Mouse (Mus musculus): ENCODE measurements around the gene Myo1d. TPM values are rescaled to one million over a fixed set of nuclear protein-coding genes. Genes with fewer than 3 reads are reported as not detected.

Myo1d gene
- polyA plus RNA-seq, 1 experiment from 2014 or later, result 10.8 TPM

DNA sequence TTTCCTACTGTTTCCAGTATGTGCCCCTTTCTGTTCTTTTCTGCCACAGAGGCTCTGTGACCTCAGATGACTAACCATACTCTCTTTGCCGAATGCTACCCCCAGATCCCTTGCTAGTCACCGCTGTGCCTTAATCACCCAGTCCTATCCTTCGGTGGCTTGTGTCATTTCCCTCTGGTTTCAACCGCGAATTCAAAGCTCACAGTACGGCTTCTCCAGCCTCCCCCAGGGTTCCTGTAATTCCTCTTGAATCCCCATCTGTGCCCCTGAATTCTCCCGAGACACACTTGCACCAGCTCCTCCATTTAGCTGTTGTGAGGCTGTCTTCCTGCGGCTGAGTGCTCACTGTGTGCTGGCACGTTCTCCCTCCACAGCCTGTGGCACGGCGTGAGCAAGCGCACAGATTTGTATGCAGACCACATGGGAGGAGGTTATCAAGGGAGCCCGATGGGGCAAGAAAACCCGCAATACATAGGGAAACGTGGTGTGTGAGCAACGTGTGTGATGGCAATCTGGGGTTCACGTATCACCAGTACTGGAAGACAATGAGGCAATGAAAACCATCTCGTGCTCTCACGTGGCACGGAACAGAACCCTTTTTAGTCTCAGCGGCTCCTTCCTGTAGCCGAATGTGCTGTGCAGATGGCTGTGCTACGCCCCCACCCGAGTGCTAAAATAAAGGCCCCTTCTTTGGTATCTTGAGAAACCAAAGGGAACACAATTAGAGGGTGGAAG lies 177.0 kb downstream of the Myo1d start:
- H3K27me3 ChIP-seq (ENCODE audit: control insufficient read depth, insufficient read depth, low read length), result no peaks in the 10 kb centered on the region
- peak overlapping the region; percentile 78 for H3K4me2 ChIP-seq
- no peak for ATAC-seq (replicated peaks; ENCODE audit: insufficient number of reproducible peaks, low FRiP score, low TSS enrichment)
- H3K4me3 ChIP-seq (ENCODE audit: low read depth, low read length), result peak overlapping the region; percentile 41
- peaks cover 8% of the 10 kb centered on the region for H3K4me1 ChIP-seq (ENCODE audit: control insufficient read depth, insufficient read depth, low read length)
- H3K27ac ChIP-seq (ENCODE audit: low read depth, low read length), result no peak overlapping the region
- peak overlapping the region; percentile 66 for H3K9ac ChIP-seq (ENCODE audit: low read depth, low read length)
- 5% methylated on average over 24 of the region's 24 CpGs for WGBS (ENCODE audit: insufficient replicate concordance)
- no peaks in the 10 kb centered on the region for H3K9me3 ChIP-seq (replicated peaks; ENCODE audit: control insufficient read depth, low read length)
- H3K36me3 ChIP-seq (ENCODE audit: control insufficient read depth, insufficient read depth, low read length), result no peaks in the 10 kb centered on the region

DNA sequence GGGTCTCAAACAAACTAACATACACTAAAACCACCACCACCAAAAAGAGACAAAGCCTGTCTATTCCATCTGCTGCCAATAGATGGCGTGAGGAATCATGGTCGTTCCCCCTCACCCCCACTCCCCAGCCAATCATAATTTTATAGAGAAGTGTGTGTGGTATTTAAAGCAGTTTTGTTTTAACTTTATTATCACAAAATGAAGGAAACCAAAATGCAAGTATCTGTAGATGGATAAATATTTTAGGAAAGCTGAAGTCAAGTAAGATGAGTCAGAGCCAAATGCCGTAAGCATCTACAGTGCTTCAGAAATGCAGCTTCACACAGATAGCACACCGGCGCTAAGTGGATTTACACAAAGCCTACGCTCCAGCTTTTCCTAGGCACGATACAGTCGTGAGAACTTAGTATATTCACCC lies 177.8 kb downstream of the Myo1d start:
- Histone ChIP-seq H3K9me3 (replicated peaks; ENCODE audit: control insufficient read depth, low read length) (no peaks in the 10 kb centered on the region), H3K27ac (ENCODE audit: low read depth, low read length) (no peak overlapping the region), H3K4me1 (ENCODE audit: control insufficient read depth, insufficient read depth, low read length) (peaks cover 8% of the 10 kb centered on the region), H3K27me3 (ENCODE audit: control insufficient read depth, insufficient read depth, low read length) (no peaks in the 10 kb centered on the region), H3K36me3 (ENCODE audit: control insufficient read depth, insufficient read depth, low read length) (no peaks in the 10 kb centered on the region), H3K4me3 (ENCODE audit: low read depth, low read length) (no peak overlapping the region), H3K4me2 (peak overlapping the region; percentile 78), H3K9ac (ENCODE audit: low read depth, low read length) (no peak overlapping the region)
- ATAC-seq (replicated peaks; ENCODE audit: insufficient number of reproducible peaks, low FRiP score, low TSS enrichment), result no peak
- 17% methylated on average over 8 of the region's 8 CpGs for WGBS (ENCODE audit: insufficient replicate concordance)

DNA sequence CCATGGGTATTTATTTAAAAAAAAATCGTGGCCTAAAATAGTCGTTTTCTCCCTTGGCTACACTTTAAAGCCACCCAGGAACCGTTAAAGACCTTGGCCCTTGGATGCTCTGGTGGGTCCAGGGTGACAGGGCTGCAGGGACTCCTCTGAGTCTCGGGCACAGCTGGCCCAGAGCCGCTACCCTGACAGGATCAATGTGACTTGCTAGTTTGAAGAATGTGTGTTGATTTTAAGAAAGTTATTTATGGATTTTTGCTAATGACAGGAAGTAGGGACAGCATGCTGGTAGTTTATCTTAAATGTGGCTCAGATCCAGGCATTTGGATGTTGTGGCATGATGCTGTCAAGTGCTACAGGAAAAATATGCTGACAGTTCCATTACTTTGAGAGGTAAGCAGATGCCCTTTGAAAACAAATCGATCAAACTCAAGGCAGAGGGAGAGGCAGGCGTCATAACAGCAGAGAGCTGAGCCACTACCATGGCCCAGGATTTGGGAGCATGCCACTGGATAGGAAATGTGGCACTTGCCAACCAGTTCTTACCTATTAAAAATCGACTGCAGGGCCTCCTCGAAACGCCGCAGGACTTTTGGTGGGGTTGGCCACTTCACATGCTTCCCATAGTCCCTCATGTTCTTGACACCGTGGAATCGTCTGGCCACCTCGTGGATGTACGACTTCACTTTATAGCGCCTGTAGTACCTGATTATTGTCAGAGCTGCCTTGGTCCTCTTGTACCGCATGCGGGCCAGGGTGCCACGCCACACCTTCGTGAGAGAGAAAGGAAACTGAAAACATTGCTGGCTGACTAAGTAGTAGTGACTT lies 178.6 kb downstream of the Myo1d start:
- Histone ChIP-seq H3K27ac (ENCODE audit: low read depth, low read length) (no peak overlapping the region), H3K36me3 (ENCODE audit: control insufficient read depth, insufficient read depth, low read length) (no peaks in the 10 kb centered on the region), H3K4me1 (ENCODE audit: control insufficient read depth, insufficient read depth, low read length) (peaks cover 8% of the 10 kb centered on the region), H3K9ac (ENCODE audit: low read depth, low read length) (no peak overlapping the region), H3K27me3 (ENCODE audit: control insufficient read depth, insufficient read depth, low read length) (no peaks in the 10 kb centered on the region), H3K4me2 (no peak overlapping the region), H3K4me3 (ENCODE audit: low read depth, low read length) (no peak overlapping the region), H3K9me3 (replicated peaks; ENCODE audit: control insufficient read depth, low read length) (no peaks in the 10 kb centered on the region)
- WGBS (ENCODE audit: insufficient replicate concordance), result 63% methylated on average over 20 of the region's 20 CpGs
- ATAC-seq (replicated peaks; ENCODE audit: insufficient number of reproducible peaks, low FRiP score, low TSS enrichment), result no peak

DNA sequence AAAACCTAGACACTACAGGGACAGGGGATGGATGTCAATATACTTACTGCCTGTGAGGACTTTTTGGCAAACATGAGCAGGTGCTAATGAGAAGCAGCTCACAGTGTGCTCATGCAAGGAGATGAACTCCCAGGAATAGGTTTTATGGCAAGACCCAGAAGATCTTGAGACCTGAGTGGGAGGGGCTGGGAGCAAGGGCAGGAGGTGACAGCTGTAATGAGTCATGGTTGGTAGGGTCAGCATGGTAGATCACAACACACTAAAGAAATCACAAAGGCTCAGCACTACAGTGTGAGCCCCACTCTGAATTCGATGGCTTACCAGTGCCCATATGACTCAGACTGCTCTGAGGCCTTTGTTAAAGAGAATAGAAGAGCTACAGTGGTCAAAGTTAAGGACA lies 184.3 kb downstream of the Myo1d start:
- Histone ChIP-seq H3K27me3 (ENCODE audit: control insufficient read depth, insufficient read depth, low read length) (no peaks in the 10 kb centered on the region), H3K4me3 (ENCODE audit: low read depth, low read length) (no peak overlapping the region), H3K4me1 (ENCODE audit: control insufficient read depth, insufficient read depth, low read length) (no peaks in the 10 kb centered on the region), H3K36me3 (ENCODE audit: control insufficient read depth, insufficient read depth, low read length) (no peaks in the 10 kb centered on the region; the same call in 1 of the 2 replicates), H3K4me2 (no peak overlapping the region), H3K9me3 (replicated peaks; ENCODE audit: control insufficient read depth, low read length) (no peaks in the 10 kb centered on the region), H3K27ac (ENCODE audit: low read depth, low read length) (no peak overlapping the region), H3K9ac (ENCODE audit: low read depth, low read length) (no peak overlapping the region)
- 75% methylated on average over 1 of the region's 1 CpGs for WGBS (ENCODE audit: insufficient replicate concordance)
- ATAC-seq (replicated peaks; ENCODE audit: insufficient number of reproducible peaks, low FRiP score, low TSS enrichment), result no peak

DNA sequence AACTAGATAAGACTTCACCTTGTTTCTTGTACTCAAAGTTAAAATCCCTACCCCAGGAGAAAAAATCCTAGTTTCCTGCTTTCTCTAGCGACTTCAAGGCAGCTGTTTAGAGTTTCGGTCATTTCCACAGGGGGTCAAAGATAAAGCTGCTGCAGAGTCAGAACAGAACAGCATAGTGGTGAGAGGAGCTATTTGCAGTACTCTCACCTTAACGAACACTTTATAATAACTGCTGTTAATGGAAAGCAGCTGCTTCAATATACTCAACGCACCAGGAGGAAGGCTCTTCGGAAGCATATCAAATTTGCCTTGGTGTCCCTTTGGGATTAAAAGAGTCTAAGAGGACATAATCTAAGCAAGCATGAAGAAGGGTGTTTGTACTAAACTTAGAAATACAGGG lies 190.4 kb downstream of the Myo1d start:
- no peak for ATAC-seq (replicated peaks; ENCODE audit: insufficient number of reproducible peaks, low FRiP score, low TSS enrichment)
- no peak overlapping the region for H3K4me3 ChIP-seq (ENCODE audit: low read depth, low read length)
- no peak overlapping the region for H3K27ac ChIP-seq (ENCODE audit: low read depth, low read length)
- H3K4me1 ChIP-seq (ENCODE audit: control insufficient read depth, insufficient read depth, low read length), result no peaks in the 10 kb centered on the region
- no peaks in the 10 kb centered on the region for H3K9me3 ChIP-seq (replicated peaks; ENCODE audit: control insufficient read depth, low read length)
- 26% methylated on average over 5 of the region's 5 CpGs for WGBS (ENCODE audit: insufficient replicate concordance)
- no peak overlapping the region for H3K9ac ChIP-seq (ENCODE audit: low read depth, low read length)
- no peaks in the 10 kb centered on the region for H3K27me3 ChIP-seq (ENCODE audit: control insufficient read depth, insufficient read depth, low read length)
- no peaks in the 10 kb centered on the region; the same call in 1 of the 2 replicates for H3K36me3 ChIP-seq (ENCODE audit: control insufficient read depth, insufficient read depth, low read length)
- no peak overlapping the region for H3K4me2 ChIP-seq

DNA sequence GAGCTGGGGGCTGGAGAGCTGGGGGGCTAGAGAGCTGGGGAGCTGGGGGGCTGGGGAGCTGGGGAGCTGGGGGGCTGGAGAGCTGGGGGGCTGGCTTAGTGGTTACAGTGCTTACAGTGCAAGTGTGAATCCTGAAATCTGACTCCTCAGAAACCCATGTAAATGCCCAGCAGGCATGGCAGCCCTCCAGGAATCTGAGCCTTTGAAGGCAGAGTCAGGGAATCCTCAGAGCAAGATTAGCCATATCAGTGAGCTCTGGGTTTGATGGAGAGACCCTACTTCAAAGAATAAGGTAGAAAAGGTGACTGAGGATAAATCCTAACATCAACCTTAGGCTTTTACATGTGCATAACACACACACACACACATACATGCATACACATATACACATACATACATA lies 194.1 kb downstream of the Myo1d start:
- no peak overlapping the region for H3K27ac ChIP-seq (ENCODE audit: low read depth, low read length)

DNA sequence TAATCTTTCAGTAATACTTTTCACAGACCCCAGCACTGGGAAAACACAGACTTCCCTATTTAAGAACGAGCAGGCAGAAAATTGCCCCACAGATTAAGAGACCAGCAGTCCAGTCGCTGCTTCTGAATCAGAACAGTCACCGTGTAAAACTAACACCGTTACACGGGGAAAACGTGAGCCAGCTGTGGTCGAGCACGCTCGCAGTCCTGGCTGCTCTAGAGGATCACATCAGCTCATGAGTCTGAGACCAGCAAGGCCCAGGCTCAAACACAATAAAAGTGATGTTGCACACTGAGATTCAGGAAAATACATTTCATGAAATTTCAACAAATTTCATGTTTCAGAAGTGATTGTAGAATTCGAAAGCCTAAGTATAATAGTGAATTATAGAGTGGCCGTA lies 194.6 kb downstream of the Myo1d start:
- Histone ChIP-seq H3K9me3 (replicated peaks; ENCODE audit: control insufficient read depth, low read length) (no peaks in the 10 kb centered on the region), H3K9ac (ENCODE audit: low read depth, low read length) (no peak overlapping the region), H3K4me3 (ENCODE audit: low read depth, low read length) (no peak overlapping the region), H3K36me3 (ENCODE audit: control insufficient read depth, insufficient read depth, low read length) (no peaks in the 10 kb centered on the region), H3K4me1 (ENCODE audit: control insufficient read depth, insufficient read depth, low read length) (no peaks in the 10 kb centered on the region), H3K4me2 (no peak overlapping the region), H3K27ac (ENCODE audit: low read depth, low read length) (no peak overlapping the region), H3K27me3 (ENCODE audit: control insufficient read depth, insufficient read depth, low read length) (no peaks in the 10 kb centered on the region)
- WGBS (ENCODE audit: insufficient replicate concordance), result 55% methylated on average over 11 of the region's 11 CpGs
- ATAC-seq (replicated peaks; ENCODE audit: insufficient number of reproducible peaks, low FRiP score, low TSS enrichment), result no peak

More for the DNA sequence above, 194.1 kb downstream of the Myo1d start:
- H3K27me3 ChIP-seq (ENCODE audit: control insufficient read depth, insufficient read depth, low read length), result no peaks in the 10 kb centered on the region
- no peaks in the 10 kb centered on the region for H3K4me1 ChIP-seq (ENCODE audit: control insufficient read depth, insufficient read depth, low read length)
- no peak overlapping the region for H3K4me3 ChIP-seq (ENCODE audit: low read depth, low read length)
- H3K9me3 ChIP-seq (replicated peaks; ENCODE audit: control insufficient read depth, low read length), result no peaks in the 10 kb centered on the region
- no peak overlapping the region for H3K4me2 ChIP-seq
- ATAC-seq (replicated peaks; ENCODE audit: insufficient number of reproducible peaks, low FRiP score, low TSS enrichment), result no peak
- H3K36me3 ChIP-seq (ENCODE audit: control insufficient read depth, insufficient read depth, low read length), result no peaks in the 10 kb centered on the region
- H3K9ac ChIP-seq (ENCODE audit: low read depth, low read length), result no peak overlapping the region

DNA sequence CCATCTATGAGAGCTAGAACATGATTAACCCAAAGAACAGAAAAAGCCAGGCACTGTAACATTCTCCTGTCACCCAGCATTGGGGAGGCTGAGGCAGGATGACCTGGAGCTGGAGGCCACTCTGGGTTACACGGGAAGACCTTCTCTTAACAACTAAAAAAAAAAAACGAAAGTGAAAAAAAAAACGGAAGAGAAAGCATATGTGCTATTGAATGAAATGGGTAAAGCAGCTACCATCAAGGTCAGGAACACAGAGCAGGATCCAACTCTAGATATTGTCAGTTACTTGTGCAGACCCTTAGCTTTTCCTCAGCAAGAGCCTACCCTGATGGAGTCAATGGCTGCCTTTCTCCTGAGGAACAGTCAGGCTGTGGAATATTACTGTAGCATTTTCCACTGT lies 199.3 kb downstream of the Myo1d start:
- Histone ChIP-seq H3K27me3 (ENCODE audit: control insufficient read depth, insufficient read depth, low read length) (no peaks in the 10 kb centered on the region), H3K4me3 (ENCODE audit: low read depth, low read length) (no peak overlapping the region), H3K36me3 (ENCODE audit: control insufficient read depth, insufficient read depth, low read length) (no peaks in the 10 kb centered on the region), H3K9me3 (replicated peaks; ENCODE audit: control insufficient read depth, low read length) (no peaks in the 10 kb centered on the region), H3K27ac (ENCODE audit: low read depth, low read length) (no peak overlapping the region), H3K4me2 (no peak overlapping the region), H3K4me1 (ENCODE audit: control insufficient read depth, insufficient read depth, low read length) (no peaks in the 10 kb centered on the region), H3K9ac (ENCODE audit: low read depth, low read length) (no peak overlapping the region)
- 77% methylated on average over 3 of the region's 3 CpGs for WGBS (ENCODE audit: insufficient replicate concordance)
- no peak for ATAC-seq (replicated peaks; ENCODE audit: insufficient number of reproducible peaks, low FRiP score, low TSS enrichment)

All from heart, embryonic 11.5 days (tissue).